Mouse (Mus musculus) c-Kit-positive CD71-positive TER-119-positive erythroid progenitor cells, embryonic 14.5 days (primary cell): ENCODE measurements around the gene Map4k5.

ENCODE experiments used
- DNase-seq: peaks from one replicate; pipeline ENCODE4 v3.0.0-alpha.2; 2013; ENCODE audit warnings: low spot score

Map4k5 gene

DNA sequence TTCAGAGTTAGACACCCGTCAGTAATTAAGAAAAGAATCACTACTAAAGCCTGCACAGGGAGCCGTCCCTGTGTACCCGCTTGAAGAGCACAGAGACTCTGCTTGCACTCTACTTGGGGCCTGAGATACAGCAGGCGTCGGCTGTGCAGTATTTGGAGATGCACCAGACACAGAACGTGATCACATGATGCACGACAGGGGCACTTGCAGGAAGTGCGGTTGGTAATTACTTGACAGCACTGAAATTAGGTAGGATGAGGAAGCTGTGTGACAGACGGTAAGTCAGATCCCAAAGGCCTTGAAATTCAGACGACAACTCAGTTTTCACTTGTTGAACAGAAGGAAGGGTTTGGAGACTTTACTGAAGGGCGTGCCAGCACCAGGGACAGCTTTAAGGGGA is 54.6 kb downstream of the Map4k5 start:
- no peak for DNase-seq

- no peak for DNase-seq
Measured at GRCm38 (mm10) chr12:69833982-69834604, 58.9 kb downstream of the Map4k5 start.

DNA sequence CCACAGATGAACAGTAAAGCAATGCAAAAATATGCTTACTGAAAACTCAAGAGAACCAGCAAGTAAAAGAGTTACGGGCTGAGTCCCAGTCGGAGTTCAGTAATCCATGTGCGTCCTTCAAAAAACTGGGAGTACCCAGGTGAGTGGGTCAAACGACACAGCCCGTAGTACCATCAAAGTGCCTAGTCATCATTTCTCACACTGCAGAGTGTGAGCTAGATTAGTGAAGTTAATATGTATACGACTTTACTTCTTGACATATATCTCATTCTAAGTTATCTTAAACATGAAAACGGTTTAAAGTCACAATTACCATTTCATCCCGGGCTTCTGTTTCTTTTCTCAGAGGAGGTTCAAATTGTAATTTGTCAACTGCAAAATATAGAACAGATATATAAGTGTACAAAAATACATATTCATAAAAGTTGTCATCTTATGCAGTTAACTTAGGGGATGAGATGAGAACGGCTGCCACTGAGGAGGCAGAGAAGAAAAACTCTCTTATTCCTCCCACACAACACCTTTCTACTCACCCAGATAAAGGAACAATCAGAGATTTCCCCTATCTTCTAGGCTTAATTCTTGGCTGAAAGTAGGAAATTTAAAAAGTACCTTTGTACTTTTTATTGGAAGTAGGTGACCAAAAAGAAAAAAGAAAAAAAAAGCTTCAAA is 61.6 kb downstream of the Map4k5 start:
- DNase-seq = no peak

- no peak for DNase-seq
Measured at GRCm38 (mm10) chr12:69828214-69828613, 64.8 kb downstream of the Map4k5 start.

GRCm38 (mm10) chr12:69824881-69825597 is 68.0 kb downstream of the Map4k5 start:
- no peak for DNase-seq

DNA sequence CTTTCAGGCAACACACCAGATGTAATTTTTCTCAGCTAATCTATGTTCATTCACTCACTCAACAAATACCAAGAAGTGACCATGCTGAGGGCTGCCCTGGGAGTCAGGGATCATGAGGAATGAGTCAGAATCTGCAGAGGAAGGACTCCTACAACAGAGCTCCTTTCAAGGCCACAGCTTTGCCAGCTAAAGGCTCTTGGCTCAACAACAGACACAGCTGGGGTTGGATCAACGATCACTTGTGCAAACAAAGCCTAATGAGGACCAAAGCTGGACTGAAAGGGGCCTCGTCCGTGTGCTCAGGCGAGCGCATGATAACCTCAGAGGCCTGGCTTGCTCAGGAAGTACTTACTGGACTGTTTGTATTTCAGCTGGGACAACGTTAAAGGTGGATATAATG is 78.7 kb downstream of the Map4k5 start:
- DNase-seq = no peak

- no peak for DNase-seq
Measured at GRCm38 (mm10) chr12:69813596-69813995, 79.4 kb downstream of the Map4k5 start.

DNA sequence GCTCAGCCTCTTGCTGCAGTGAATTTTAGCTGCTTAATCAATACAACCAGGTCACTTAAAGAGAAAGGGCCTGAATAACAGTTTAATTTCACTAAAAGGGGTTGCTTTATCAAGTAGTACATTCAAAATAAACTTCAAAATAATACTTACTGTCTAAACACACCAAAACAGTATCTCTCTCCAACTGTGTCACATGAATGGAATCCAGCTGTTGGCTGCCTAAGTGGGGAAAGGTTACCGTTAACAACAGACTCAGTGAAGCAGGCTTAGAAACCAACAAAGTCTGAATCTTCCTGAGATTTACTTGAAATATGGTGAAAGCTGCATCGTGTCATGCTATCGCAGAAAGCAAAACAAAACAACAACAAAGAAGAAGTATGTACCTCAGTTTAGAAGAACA is 80.0 kb downstream of the Map4k5 start:
- no peak for DNase-seq

DNA sequence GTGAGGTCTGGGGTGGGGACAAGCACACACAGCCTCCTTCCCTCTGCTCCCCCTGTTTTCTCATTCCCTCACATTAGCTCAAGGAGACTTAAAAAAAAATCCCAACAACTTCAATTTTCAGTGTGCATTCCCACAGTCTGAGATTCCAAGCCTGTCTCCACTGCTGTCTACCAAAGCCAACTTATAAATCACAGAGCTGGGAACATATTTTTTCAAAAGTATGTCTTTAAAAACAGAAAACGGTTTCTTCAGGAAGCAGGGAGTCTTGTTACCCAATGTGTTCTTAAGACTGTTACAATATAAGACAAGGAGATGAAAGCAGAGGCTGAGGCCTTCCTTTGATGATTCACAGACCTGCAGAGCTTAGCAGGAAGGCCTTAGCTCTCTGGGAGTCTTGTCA is 81.0 kb downstream of the Map4k5 start:
- no peak for DNase-seq

DNA sequence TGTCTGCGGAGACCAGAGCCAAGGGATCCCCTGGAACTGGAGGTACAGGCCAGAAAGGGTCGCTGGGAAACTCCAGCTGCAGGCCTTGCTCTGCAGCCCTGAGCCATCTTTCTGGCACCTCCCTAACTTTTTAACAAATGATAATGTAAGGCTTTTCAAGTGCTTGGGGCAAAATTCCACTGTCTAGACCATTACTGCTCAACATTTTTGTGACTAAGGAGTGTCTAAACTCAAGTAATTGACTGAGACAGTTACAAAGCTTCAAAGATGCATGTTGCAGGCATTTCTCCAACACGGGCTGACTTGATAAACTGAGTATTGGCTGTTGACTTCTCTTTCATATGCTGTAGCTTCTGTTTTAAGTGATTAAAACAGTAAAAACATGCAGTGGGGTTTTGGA is 83.6 kb downstream of the Map4k5 start:
- no peak for DNase-seq

DNA sequence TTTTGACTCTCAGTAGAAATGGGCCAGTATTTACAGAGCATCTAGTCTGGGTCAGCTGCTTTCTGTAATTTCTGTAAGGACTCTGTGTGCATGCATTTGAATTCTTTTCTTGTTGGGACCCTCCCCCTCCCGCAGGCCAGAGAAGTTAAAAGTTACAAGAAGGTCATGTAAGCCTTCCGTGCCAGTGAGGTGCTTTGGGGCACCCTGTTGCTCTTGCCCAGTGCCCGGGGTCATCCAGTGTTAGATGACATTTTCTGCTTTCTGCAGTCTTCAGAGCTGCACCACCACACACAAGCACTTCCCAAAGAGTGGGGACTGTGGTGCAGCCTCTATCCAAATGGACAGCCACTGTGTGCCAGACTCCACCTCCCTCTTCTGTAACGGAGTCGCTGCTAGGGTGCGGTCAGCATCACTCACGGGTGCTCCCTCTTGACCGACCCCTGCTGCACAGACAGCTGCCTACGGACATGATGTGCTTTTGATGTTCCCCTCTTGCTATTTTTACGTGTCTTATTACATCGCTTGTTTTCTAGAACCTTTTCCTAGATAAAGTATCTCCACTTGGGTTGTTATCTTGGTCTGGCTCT is 85.5 kb downstream of the Map4k5 start:
- no peak for DNase-seq

GRCm38 (mm10) chr12:69805148-69805547 is 87.9 kb downstream of the Map4k5 start:
- DNase-seq = no peak

GRCm38 (mm10) chr12:69804393-69805070 is 88.5 kb downstream of the Map4k5 start:
- no peak for DNase-seq

GRCm38 (mm10) chr12:69803196-69803595 is 89.8 kb downstream of the Map4k5 start:
- DNase-seq = no peak

- DNase-seq = no peak
Measured at GRCm38 (mm10) chr12:69800586-69800985, 92.4 kb downstream of the Map4k5 start.

- DNase-seq = no peak
Measured at GRCm38 (mm10) chr12:69796311-69796710, 96.7 kb downstream of the Map4k5 start.

DNA sequence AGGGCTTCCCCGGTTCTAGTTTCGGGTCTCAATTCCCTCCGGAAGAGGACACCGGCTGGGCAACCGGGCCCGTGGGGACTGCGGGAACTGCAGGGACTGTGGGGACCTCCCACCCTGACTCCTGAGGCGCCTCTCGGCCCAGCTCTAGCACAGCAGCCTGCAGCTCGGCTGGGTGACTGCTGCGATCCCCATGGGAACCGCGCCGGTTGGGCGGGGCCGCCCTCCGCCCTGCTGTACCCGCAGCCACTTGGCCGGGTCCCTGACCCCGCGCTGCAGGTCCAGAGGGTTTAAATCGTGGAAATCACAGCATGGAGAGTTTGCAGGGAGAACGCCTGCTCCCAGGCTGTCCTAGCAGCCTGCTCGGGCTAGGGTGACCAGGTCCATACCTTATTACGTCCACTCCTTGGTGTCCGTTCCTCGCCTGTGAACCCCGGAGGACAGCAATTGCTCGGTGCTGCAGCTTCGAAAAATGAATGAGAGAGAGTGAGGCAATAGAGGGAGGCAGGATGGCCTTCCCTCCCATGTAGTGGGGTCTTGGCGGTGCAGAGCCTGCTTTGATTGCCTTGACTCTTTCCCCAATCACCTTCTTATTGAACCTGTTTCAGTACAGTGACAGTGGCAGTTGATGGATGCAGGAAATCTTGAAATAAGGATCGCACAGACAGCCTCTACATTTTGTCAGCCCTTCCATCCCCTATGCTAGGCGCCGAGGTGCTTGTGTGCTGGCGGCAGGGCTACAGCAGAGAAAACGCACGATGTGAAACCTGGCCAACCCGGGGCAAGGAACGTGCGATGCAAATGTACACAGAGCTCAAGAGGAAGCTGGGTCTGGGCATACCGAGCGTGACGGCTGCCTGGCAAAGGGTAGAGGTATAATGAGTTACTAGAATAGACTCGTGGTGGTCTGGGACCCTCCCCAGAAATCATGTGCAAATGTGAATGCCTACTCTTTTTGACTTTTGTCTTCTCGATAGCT is 102.2 kb downstream of the Map4k5 start, which contains the start of gene Cdkl1:
Gene Cdkl1 (minus strand): TSS at position 738 of the 976 bp plus-strand sequence.
- peak; percentile 49 for DNase-seq

- no peak for DNase-seq
Measured at GRCm38 (mm10) chr12:69789766-69790529, 103.1 kb downstream of the Map4k5 start.

- DNase-seq = no peak
Measured at GRCm38 (mm10) chr12:69788380-69788779, 104.6 kb downstream of the Map4k5 start.

- no peak for DNase-seq
Measured at GRCm38 (mm10) chr12:69785471-69785870, 107.5 kb downstream of the Map4k5 start.
